Mouse (Mus musculus) spleen, postnatal 4 days (tissue): ENCODE measurements around the gene Os9.
A peak's percentile ranks its signal among the peaks of the same experiment; 100 is the strongest.
"Not testable (repeated sequence)": the region's sequence is repeated elsewhere in the genome, so short reads cannot be mapped to it uniquely, and the experiment has no call there.

Experiments
- DNase-seq, 2 experiments: peaks; one replicate each; pipeline ENCODE4 v3.0.0; 2022; ENCODE audit warnings: low spot score in 2 of 2

The Os9 gene

GRCm38 (mm10) chr10:127063913-127064870 is 56.7 kb downstream of the Os9 start:
- no peak for DNase-seq

DNA sequence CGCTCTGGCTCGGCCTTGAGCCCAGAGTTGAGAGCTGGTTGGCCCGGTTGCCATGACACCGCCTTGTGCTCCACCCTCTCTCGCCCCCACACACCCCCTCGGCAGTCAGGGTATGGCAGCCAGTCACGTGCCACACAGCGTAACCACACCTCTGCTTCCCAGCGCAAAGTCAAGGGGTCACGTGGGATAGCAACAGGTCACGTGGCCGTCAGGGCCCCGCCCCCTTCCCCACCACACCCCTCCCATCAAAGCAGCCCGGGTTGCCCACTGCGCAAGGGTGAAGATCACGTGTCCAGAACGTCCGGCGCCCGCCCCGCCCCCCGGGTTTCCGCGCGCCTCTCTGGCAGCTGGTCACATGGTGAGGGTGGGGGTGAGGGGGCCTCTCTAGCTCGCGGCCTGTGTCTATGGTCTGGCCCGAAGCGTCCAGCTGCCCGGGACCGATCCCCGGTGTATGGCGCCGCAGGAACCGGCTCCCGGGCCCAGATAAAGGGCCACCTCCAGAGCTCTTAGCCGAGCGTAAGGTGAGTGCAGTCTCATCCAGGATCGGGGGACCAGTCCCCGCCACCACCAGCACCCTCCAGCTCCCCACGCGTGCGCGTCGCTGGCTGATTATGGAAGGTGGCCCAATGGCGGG is 57.6 kb downstream of the Os9 start, which contains the start of gene Cdk4:
Gene Cdk4, plus strand, starts transcription at position 296 of the 634 bp plus-strand sequence.
- DNase-seq: peak; percentile 94 to 96

DNA sequence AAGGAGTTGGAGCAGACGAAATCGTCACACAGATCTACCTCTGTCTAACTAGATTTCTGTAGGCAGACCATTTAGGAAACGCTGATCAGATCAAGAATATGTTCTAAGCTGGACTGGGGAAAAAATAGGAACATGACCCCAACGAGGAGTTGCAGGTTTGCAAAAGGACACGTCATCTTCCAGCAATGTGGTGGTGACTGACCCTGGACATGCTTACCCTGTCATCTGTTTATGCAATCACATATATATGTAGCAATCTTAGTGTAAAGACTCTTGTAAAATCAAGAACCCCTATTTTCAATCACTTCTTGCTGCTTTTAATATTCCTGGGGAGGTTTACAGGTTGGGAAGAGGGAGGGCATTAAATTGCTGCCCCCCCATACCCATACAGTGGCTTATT is 58.4 kb downstream of the Os9 start:
- DNase-seq: no peak

DNA sequence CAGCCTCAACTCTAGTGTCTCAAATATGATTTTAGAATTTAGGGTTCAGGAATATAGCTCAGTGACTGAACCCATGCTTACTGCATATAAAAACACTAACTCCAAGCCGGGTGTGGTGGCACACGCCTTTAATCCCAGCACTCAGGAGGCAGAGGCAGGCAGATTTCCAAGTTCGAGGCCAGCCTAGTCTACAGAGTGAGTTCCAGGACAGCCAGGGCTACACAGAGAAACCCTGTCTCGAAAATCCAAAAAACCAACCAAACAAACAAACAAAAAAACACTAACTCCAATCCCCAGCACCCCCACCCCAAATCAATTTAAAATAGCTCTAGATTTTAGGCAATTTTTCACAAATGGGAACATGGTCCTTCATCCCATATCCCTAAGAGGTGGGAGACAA is 58.8 kb downstream of the Os9 start:
- not testable (repeated sequence) for DNase-seq

- DNase-seq: no peak
Observed at GRCm38 (mm10) chr10:127061513-127061912, 59.4 kb downstream of the Os9 start.

GRCm38 (mm10) chr10:127061085-127061484 is 59.8 kb downstream of the Os9 start:
- no peak for DNase-seq

DNA sequence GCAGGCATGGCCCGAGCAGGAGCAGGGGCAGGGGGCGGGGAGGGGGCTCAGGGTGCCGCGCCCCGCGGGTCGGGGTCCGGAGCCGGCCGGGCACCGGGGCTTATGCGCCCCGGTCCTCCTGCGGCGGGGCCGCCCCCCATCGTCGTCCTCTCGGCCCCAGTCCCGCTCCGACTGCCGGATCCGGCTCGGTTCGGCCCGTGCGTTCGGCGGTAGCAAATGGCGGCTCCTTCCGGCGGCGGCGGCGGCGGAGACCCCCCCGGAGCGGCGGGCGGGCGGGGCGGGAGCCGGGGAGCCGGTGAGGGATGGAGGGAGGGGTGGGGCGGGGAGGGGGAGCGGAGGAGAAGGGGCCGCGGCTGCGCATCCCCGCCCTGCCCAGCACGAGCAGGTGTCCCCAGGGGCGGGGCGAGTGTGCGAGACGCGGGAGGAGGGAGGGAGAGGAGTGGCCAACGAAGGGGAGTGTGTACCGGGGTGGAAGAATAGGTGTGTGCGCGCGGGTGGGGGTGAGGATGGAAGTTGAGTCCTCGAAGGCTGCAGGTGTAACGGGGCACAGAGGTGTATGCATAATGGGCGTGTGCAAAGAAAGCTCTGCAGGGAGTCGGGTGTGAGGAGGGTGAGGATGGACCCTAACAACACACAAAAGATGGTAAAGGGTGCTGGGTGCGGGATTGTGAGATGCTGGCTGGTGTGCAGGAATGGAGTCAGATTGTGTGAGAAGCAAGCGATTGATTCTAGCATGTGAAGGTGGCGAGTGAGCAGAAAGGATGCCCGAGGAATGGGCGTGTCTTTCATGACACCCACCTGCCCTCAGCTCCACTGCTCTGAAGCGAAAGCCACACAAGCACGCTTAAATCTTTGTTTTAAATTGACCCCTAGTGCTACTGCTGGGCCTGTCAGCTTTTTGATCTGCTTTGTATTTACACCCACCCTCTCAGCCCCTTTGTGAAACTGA is 60.7 kb downstream of the Os9 start, which contains the start of gene March9:
Gene March9, minus strand, starts transcription at position 217 of the 949 bp plus-strand sequence.
- DNase-seq: peak in 1 of 2 experiments; percentile 46

GRCm38 (mm10) chr10:127059174-127059967 is 61.6 kb downstream of the Os9 start:
- no peak for DNase-seq

- no peak for DNase-seq
Observed at GRCm38 (mm10) chr10:127058708-127059107, 62.2 kb downstream of the Os9 start.

DNA sequence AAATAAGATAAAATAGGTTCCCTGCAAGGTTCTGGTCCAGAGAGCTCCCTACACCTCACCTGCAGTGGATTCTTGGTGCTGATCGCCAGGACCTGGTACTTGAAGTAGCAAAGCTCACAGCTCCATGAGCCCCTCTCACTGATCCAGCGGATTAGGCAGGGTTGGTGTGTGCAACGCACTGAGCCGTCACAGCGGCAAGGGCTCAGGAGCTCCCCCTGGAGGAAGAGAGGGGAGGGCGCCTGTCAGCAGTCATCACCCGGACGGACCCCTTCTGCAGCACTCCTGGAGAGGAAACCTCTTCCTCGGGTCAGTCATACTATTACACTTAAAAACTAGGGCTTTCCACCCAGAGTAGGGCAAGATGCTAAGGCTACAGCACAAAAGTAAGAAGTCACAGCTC is 62.8 kb downstream of the Os9 start:
- peak; percentile 77 to 92 for DNase-seq

DNA sequence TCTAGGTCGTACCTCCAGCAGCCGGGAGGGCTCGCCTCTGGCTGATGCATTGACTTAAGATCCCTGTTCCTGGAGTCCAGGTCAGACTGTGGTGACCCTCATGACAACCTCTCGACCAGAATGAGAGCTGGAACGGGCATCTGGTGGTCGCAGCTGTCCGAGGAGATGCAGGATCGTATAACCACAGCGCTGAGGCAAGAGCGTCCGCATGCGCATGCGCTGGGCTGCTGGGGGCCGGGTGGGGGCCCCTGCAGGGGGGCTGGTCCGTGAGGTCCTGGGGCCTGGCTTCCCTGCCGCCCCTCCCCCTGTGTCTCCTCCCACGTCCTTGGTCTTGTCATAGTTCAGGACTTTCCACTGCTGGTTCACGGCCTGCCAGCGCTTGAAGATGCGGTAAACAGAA is 64.4 kb downstream of the Os9 start:
- no peak for DNase-seq

DNA sequence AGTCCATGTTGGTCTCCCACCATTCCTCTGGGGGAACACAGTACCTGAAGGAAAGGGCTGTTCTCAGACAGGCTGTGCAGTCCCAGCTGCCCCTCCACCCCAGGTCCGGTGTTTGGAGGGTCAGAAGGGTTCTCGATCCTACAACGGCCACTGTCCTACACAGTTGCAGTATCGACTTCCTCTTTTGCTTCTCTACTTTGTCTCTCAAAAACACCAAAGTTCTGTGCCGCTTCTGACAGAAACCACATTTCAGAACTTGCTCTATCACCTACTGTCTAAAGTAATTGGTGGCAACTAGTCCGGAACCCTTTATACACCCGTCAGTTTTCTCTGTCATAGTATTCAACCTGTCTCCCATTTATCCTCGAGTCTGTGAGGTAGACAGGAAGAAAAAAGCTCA is 65.5 kb downstream of the Os9 start:
- no peak for DNase-seq

DNA sequence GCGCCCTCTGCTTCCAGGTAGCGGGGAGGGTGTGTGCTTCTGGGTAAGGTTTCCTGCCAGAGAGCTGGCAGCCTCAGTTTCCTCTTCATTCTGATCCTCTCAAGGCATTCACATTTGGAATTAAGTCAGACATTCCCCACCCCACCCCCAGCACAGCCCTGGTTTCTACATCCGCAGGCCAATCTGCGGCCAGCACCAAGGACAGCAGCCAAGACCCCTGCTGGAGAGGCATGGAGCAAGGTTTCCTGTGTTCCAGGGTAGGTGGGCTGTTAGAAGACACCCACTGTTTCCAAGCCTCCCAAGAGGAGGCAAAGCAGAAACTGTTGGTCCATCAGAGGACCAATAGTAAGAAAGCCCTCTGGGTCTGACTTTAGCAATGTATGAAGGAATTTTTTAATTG is 66.3 kb downstream of the Os9 start:
- DNase-seq: no peak

DNA sequence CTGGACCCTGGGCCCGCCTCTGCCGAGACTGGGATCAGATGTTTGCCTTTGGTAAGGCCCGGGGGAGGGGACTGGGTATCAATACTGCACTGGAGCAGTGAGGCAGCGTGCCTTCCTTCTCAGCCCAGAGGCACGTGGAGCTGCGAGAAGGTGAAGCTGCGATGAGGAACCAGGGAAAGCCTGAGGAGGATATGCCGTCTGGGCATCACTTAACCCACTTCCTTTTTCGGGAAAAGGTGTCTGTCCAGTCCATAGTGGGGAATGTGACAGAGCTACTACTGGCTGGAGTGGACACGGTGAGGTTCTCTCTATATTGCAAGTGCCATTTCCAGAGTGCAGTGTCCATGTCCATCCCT is 70.8 kb downstream of the Os9 start:
- DNase-seq: no peak

DNA sequence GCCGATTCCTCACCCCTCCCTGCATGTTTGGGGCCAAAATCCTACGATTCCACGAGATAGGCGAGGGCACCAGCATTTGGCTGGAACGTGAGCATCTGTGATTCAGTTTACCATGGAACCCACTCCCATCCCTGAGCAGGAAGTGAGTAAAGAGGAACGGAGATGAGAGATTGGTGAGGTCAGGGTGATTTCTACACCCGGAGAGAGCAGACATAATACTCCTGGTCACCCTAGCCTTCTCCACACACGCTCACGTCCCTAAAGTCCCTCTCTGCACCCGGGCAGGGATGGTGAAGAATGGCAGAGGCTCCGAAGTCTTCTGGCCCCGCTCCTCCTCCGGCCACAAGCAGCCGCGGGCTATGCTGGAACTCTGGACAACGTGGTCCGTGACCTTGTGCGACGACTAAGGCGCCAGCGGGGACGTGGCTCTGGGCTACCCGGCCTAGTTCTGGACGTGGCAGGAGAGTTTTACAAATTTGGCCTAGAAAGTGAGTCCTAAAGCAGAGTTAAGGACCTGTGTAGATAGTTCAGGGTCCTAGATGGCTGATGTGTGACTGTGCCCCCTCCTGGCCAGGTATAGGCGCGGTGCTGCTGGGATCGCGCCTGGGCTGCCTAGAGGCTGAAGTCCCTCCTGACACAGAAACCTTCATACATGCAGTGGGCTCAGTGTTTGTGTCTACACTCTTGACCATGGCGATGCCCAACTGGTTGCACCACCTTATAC is 71.4 kb downstream of the Os9 start:
- no peak for DNase-seq

DNA sequence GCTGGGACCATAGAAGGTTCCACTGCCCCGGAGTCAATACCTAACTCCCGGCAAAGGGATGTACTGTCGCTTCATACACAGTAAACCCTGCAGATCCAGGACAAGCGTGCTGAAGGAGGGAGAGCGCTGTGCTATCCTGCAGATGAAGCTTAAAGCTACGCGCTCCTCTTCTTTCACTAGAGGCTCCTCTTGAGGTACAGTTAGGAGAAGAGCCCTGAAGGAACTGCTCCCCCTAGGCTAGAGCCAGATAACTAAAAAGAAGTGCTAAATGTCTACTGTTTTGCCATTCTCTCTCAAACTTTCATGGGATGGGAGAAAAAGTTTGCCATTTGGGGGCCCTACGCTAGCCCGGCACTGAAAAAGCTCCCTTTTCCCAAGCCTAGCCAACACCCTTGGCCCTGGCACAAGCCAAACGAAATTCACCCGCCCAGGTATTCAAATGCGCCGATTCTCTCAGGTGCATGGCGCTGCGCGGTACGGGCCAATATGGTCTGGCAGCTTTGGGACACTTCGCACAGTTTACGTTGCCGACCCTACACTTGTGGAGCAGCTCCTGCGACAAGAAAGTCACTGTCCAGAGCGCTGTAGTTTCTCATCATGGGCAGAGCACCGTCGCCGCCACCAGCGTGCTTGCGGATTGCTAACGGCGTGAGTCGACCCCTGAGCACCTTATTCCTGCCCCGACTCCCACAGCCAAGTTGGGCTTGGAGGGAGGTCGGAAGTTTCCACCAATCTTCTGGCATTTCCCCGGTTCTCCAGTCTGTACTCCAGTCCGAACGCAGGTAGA is 72.1 kb downstream of the Os9 start:
- DNase-seq: no peak

DNA sequence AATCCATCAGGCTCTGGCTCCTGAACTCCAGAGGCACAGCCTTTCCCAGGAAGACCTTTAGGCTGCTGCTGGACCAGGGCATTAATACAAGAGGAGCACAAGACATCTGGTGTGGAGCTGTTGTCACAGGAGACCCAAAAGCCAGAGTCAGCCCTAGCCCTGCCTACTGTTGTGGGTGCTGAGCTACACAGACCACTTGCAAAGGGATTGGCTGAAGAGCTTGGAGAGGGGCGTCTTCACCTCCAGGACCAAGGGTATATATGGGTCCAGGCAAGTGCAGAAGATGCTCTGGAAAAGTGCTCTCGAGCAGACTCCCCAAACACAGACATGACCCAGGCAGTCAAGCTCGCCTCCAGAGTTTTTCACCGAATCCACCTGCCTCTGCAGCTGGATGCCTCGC is 73.0 kb downstream of the Os9 start, which contains the start of gene Cyp27b1:
Gene Cyp27b1, plus strand, starts transcription at position 297 of the 400 bp plus-strand sequence.
- DNase-seq: no peak
